Mouse (Mus musculus) retina, postnatal 7 days (tissue): ENCODE data around the gene Slc9a4.
"Not testable (repeated sequence)": the region's sequence is repeated elsewhere in the genome, so short reads cannot be mapped to it uniquely, and the experiment has no call there.

Experiments
- DNase-seq: peaks from one replicate; pipeline ENCODE4 v3.0.0-alpha.2; 2012; ENCODE audit warnings: low read depth, low spot score

Slc9a4 gene

DNA sequence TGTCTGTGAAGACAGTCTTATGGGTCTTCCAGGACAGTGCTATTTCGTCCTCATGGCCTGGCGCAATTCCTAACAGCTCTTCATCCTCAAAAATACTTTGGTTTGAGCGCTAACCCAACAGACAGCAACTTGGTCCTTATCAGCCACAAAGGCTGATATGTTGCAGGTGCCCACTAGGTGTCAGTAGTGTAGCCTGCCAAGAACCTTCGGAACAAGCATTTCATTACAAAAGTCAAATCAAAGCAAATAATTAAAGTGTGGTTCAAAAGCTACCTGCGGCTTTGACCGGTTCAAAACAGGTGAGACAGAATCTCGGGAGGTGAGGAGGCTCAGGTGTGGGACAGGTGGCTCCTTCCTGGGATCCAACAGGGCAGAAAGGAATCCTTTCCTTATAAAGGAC, at the start of gene Slc9a4:
Gene Slc9a4, plus strand, starts transcription at position 298 of the 400 bp plus-strand sequence.
- peak; percentile 19 for DNase-seq

DNA sequence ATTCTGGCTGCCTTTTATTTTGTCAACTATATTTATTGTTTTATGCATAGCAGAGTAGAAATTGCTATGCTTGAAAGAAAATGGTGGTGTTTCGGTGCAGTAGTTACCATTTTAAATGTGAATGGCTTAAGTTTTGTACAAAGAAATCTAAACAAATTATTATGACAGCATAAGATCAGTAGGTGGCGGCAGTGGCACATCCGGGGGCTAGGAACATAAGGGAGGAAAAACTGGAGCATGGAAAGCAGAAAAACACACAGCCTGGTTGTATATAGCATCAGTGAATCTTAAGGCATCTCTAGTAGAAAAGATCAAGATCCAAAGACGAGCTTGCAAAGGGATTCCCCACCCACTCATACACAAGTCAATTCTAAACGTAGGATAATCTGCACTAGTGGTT, 42.3 kb upstream of the Slc9a4 start:
- DNase-seq: no peak

DNA sequence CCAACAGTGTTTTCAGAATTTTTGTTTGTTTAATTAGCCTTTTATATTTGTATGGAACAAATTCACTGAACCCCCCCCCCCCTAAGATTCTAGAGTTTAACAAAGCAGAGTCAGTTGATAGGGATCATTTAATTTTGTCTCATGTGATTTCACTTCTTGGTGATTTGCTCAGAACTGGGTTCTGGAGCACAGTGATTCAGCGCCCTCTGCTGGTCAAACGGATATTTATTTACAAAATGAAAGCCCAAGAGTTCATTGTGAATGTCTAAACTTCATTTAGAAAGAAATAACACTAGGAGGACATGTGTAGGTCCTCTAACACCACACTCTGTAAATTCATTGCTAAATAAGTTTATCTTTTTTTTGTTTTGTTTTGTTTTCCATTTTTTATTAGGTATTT, 35.2 kb upstream of the Slc9a4 start:
- DNase-seq: peak; percentile 35

DNA sequence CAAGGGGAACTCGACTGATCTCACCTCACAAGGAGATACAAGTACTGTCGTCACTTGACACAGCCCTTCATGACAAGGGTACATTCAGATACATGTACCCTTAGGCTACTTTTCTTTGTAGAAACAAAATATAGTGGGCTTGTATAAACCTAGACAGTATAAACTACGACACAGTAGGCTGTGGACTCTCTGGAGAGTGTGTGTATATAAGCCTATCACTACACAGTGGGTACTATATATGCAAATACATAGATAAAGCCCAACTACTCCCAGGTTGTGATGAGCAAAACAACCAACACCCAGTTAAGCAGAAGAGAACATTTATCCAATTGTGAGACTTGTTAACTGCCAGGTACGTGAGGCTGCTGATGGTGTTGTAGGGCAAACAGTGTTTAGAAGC, 33.2 kb upstream of the Slc9a4 start:
- DNase-seq: no peak

DNA sequence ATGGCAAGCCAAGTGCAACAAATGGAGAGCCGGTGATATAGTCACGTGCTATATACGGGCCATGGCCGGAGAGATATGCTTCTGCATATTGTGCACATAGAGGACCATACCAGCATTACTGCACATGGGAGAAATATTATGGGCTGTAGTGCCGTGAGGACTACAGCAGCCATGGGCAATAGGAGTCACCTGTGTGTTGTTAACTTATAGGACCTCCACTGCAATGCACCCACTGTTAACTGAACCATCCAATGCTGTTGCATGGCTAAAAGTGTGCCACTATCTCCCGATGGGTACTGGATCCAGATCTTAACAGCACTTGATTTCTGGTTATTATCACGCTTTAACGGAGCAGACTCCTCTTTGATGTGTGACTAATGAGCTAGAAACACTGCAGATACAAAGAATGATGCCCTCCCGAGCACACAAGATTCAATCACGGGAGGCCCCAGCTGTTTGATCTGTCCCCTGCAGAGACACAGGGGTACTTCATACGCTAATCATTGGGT, 32.8 kb upstream of the Slc9a4 start:
- DNase-seq: no peak

DNA sequence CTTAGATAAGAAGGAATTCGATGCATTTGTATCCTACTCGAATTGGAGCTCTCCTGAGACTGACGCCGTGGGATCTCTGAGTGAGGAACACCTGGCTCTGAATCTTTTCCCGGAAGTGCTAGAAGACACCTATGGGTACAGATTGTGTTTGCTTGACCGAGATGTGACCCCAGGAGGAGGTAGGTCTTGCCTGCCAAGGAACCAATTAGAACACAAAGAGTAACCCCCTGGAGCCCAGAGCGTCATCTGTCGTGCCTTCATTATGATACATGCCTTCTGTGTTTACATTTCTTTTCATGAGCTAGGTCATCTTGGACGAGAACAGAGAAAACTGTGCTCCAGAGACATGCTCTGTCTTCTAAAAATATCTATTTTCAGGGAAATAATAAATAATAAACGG, 32.1 kb upstream of the Slc9a4 start:
- no peak for DNase-seq

DNA sequence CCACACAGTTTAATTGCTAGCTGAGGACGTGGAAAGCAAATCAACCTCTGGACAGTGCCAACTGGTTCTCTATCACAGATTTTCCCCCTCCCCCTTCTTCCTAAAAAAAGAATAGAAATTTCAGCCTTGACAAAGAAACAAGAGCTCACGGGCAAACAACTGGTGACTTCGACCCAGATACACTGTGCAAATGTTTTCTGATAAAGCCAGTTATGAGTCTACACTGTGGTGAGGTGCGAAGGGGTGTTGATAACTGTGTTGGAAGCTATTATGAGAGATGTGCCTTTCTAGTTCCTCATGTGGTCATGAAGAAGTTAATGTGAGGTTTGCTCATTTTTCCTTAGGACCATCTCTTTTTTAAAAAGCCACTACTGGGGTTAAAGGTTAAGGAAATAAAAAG, 10.5 kb upstream of the Slc9a4 start:
- DNase-seq: no peak

DNA sequence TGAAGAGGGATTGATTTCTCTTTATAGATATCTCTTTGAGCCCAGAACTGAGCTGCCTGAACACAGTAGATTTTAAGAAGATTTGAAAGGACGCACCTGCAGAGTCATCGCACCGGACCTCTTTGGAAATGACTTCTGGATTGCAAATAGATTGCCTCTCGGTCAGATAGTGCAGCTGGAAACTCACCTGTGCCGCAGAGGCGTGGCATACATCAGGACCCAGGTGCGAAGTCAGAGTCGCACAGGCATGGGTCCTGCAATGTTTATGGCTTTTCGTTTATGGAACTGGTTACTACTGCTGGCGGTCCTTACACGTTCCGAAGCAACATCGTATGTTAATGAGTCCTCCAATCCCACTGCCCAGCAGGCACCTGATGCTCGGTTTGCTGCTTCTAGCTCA, 388 bp downstream of the Slc9a4 start:
- no peak for DNase-seq

DNA sequence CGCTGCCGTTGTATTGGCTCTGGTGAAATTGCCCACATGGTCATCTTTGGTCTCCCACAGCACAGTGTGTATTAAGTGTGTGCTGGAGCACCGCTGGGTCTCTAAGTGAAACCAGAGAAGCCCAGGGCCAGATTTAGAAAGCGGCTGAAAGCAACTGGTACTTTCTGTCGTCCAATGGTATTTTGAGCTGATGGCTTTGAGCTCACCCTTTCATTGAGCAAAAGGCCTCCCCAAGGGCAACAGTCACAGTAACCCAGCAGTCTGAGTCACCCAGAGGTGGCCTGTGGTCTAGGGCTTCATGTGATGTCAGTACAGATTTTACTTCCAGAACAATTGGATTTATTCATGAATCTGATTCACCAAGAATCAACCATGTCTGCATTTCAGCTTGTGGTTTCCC, 6.9 kb downstream of the Slc9a4 start:
- no peak for DNase-seq

DNA sequence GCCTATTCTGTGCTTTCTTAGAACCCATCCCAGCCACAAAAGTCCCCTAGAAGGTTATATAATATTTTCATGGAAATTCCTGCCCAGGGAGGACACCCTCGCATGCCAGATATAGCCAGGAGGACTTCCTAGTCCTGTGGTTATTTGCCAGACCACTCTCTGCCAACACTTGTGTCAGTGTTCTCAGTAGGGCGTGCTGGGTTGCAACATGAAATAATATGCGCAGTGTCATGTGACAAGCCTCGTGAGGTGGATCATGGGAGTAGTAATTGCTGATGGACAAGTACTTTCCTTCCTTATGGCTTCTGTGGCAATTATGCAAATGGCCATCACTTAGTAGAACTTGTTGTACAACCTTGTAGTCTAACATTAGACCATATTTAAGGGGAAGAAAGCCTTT, 11.1 kb downstream of the Slc9a4 start:
- no peak for DNase-seq

DNA sequence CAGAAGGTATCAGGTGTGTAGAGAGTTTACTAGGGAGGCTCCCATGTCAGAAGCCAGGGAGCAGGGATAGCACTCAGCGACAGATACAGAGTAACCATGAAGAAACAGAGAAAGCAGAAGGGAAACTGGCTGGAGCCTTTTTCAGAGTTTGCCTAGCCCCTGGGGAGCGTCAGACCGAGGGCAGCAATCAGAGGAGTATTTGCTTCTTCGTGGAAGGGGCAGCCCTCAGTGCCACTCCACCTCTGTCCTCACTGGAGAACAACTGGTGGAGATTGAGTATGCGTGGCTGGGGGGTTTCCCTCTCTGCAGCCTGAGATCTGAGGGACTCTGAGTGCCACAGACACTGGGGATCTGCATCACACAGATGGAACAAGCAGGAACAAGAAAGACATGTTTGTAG, 17.9 kb downstream of the Slc9a4 start:
- DNase-seq: no peak

DNA sequence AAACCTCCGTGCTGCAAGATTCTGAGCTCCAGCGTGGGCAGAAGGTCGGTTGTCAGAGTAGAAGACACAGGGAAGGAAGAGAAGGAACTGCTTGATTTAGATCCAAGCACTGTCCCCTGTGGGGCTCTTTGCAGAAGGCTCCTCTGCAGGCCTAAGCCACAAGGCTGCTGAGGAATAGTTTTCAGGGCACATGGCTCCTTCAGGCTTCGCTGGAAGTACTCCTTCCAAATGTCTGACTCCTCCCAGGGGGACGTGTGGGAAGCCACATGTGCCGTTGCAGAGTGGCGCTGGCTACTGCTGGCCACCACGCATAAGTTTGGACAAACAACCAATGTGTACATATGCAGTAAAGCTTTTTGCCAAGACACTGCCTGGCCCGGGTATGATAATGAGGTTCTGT, 19.8 kb downstream of the Slc9a4 start:
- DNase-seq: not testable (repeated sequence)

DNA sequence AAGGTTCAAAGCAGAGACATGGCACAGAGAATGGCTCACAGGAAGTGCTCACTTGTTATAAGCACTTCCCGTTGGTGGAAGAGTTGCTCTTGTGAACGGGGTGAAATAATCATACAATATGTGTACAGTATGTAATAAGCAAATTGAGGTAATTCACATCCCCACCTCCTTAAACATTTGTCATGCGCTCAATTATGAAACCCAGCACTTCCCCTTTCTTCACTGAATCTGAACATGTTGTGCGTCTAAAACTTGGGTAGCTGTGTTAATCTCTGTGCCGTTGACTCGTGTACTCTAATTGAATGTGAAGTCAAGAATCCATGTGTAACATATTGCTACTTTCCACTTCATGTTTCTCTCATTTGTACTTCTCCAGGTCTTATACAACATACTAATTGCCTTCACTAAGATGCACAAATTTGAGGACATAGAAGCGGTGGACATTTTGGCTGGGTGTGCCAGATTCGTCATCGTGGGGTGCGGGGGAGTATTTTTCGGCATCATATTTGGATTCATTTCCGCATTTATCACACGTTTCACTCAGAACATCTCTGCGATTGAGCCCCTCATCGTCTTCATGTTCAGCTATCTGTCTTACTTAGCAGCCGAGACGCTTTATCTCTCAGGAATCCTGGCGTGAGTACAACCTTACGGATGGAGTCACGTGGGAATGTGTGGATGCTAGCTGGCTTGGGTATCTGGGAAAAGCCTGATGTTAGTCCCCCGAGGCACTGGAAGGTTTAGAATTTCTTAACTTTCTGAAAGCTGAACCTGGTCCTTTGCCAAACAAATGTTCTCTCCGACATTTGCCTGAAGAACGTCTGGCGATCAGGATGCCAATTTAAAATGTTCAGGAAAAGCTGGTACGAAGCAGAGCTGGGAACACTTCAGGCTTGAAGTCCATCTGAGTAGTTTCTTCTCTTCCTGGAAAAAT, 20.8 kb downstream of the Slc9a4 start:
- no peak for DNase-seq

DNA sequence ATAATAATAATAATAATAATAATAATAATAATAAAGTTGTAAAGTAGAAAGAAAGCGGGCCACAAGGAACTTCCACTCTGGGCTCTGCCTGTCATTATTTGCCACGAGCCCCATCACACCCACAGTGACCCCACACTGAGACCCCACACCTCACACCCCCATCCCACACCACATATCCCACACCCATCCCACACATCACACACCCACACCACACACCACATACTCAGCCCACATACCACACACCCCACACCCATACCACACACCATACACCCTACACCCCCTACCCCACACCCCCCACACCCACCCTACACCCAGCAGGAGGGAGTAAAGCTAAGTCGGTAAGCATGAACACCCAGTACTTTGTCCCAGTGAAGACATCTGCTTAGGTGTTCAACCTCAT, 21.6 kb downstream of the Slc9a4 start:
- DNase-seq: no peak

DNA sequence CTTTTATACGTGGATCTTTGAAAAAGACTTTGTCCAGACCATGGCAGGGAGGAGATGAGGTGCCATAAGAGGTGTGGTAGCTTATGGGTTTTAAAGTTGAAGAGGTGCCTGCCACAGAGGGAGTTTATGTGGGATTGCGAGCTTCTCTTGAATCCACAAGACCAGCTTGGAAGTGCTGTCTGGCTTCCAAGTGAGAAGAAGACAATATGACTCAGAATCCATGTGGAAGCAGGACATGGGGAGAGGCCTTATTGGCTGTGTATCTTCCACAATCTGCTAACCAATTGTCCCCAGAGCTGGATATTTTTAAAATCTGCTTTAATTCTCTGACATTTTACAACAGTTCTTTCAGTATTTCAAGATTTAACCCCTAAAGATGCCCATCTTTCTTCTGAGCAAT, 33.3 kb downstream of the Slc9a4 start:
- DNase-seq: no peak

DNA sequence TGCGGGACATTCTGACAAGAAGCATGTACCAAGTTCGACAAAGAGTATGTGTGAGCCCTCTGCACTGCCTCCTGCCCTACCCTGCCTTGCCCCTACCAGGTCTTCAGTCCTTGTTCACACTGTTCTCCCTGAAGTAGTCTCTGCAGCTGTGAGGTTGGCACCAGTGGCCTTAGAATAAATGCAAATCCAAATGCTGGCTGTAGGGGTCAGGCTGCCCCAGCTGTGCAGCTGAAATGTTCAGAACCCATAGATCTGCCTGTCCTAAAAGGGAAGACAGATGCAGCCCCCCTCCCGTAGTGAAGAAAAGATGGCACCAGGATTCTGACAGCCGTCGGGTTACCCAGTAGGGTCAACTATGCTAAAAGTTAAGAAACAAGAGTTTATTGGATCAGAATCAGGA, 39.2 kb downstream of the Slc9a4 start:
- no peak for DNase-seq

DNA sequence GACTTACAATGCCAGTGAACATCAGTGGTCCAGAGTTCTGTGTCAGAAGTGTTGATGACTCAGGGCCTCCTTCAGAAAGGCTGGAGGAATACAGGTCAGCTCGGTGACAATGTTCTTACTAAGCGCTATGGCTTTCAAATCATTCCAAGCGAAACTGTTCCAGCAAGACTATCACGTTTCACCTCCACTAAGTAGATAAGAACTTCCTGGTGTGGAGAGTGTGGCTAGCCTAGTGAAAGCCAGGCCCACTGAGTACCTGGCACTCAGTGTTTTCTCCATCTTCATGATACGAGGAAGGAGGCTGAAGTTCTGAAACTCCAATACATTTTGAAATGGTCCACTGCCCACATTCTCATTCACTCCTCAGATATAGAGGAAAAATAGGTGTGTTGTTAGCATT, 40.0 kb downstream of the Slc9a4 start:
- DNase-seq: no peak

DNA sequence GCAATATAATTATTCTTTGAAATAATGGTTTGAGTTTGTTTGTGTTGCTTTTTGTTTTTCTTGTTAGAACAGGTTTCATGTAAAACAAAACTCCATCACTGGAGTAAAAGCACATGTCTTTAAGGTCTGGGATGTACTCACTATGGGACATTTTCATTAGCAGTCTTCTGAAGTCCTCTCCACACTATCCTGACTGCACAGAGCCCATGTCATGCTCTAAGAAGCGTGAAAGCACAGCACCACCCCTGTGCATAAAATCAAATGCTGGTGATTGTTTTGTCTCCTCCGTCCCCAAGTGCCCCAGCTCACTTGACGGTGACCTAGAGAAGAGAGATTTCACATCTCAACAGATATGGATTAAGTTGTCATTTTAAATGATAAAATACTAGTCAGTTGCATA, 45.1 kb downstream of the Slc9a4 start:
- DNase-seq: no peak

DNA sequence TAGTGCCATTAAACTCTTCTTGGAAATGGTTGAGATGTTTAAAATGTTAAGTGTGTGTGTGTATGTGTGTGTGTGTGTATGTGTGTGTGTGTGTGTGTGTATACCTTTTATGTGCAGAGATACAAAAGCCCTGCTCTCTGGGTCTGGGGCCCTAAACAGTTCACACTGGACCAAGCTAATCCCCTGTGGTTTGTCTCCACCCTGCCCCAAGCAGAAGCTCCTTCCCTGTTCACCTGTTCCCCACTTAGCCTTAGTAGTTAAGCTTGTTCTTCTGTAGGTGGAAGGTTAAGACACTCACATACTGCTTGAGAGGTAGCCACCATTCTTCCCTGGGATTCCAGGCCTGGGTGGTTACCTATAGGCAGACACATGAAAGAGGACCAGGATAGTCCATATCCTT, 47.1 kb downstream of the Slc9a4 start:
- no peak for DNase-seq

DNA sequence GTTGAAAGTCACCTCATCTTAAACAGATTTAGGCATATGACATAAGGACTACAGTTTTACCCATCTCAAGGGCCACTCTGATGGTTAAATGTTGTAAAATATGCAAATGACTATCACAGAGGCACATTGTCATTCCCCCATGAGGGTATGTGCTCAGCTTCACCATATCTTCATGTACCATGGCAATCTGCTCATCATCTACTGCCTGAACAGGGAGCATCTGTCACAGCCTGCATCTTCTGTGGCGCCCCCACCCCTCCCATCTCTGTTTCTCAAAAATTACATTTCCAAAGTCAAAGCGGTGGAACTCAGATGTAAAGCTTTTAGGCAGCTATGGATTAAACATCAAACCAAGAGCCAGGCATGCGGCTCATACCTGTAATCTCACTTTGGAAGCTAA, 48.6 kb downstream of the Slc9a4 start:
- no peak for DNase-seq

DNA sequence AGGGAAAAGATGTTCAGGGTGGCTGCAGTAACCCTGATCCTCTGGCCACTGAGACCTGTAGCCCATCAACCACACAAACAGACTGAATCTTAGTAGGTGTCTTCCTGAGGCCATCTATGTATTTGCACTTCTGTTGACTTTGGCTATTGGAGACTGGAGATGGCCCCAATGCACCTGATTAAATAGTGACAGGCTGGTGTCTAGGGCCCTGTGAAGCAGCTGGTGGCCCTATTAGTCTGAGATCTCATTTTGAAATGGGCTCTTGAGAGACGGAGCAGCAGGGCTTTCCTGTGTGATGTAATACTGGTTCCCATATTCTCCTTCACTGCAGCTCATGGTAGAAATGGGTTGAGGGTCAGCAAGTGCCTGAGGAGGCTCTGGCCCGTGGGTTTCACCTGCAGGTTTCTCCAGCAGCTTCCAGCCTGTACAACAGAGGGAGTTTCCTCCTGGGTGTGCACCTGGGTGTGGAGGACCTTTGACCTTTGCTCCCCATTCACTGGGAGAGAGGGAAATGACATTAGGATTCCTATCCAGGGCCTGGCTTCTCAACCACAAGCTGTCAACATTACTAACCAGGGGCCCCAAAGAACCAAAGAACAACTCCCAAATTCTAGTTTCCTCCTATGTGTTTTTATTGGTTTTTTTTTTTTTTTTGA, 52.7 kb downstream of the Slc9a4 start:
- no peak for DNase-seq

DNA sequence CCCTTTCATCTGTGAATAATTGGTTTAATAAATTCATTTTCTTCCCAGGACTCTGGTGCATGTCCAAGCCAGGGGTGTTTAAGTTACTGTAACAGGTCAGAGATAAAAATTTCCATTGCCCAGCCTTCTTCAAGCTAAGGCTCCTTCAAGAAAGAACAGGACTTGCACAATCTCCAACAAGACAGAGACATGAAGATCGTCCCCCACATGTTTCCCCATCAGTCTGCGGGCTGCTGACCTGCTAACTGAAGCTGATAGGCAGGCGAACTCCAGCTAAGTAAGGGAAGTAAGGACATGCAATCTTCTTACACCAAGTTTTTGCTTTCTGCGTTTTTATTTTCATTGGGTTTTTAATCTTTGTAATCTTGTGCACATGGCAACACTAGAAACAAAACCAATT, 54.7 kb downstream of the Slc9a4 start:
- DNase-seq: no peak

DNA sequence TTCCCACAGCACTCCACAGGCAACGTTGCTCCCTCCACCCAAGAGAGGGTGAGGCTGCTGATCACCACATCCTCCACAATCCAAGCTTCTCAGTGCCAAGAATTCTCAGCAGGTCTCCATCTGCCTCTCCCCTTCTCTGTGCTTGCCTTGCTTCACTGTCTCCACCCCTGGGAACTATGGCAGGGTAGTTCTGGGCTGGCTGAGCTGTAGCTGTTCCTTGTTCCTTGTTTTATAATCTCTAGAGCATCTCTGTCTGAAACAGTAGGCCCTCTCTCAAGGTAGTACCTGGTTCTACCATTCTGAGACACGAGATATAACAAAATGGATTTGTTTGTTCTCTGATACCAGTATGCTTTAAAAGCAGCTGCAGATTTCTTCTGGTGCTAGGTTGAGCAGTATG, 68.4 kb downstream of the Slc9a4 start:
- no peak for DNase-seq
